Mouse (Mus musculus): ENCODE results near the gene Pgm2l1.

GRCm38 (mm10) chr7:100179836-100180407, 47.3 kb upstream of the Pgm2l1 start:
- no peak for TF ChIP-seq POLR2A (IDR thresholded peaks at IDR 0.05; ENCODE audit: extremely low read depth, insufficient read depth, low read length)
- no peak for TF ChIP-seq CTCF (IDR thresholded peaks at IDR 0.05; ENCODE audit: extremely low read depth, insufficient read depth, low read length)

Measured in cortical plate, adult 2 months (tissue).